Mouse (Mus musculus): ENCODE data around the gene Elfn2. TPM values are rescaled to one million over a fixed set of nuclear protein-coding genes. Genes with fewer than 3 reads are reported as not detected.

The Elfn2 gene
- polyA plus RNA-seq, 1 experiment from 2014 or later: not detected

GRCm38 (mm10) chr15:78715856-78716255, 2.7 kb downstream of the Elfn2 start:
- H3K9me3 ChIP-seq: no peaks in the 10 kb centered on the region
- H3K36me3 ChIP-seq: no peaks in the 10 kb centered on the region
- H3K27me3 ChIP-seq (ENCODE audit: insufficient read depth, poor library complexity, severe bottlenecking): peaks cover 99% of the 10 kb centered on the region
- H3K27ac ChIP-seq: no peak overlapping the region
- no peak for DNase-seq (ENCODE audit: low spot score)
- no peak overlapping the region for H3K4me3 ChIP-seq
- peaks cover 38% of the 10 kb centered on the region for H3K4me1 ChIP-seq
- 33% methylated on average over 5 of the region's 5 CpGs for WGBS

- 78% methylated on average over 7 of the region's 7 CpGs for WGBS
- H3K36me3 ChIP-seq: no peaks in the 10 kb centered on the region
- no peaks in the 10 kb centered on the region for H3K9me3 ChIP-seq
- peaks cover 97% of the 10 kb centered on the region for H3K27me3 ChIP-seq (ENCODE audit: insufficient read depth, poor library complexity, severe bottlenecking)
- H3K4me3 ChIP-seq: no peak overlapping the region
- no peak overlapping the region for H3K27ac ChIP-seq
- peaks cover 21% of the 10 kb centered on the region for H3K4me1 ChIP-seq
- no peak for DNase-seq (ENCODE audit: low spot score)
These were observed 4.8 kb downstream of the Elfn2 start for GRCm38 (mm10) chr15:78713751-78714150.

- DNase-seq (ENCODE audit: low spot score): no peak
- peak overlapping the region; percentile 44 for H3K4me3 ChIP-seq
These were observed 6.0 kb downstream of the Elfn2 start for GRCm38 (mm10) chr15:78712335-78713258.

GRCm38 (mm10) chr15:78711935-78712334, 6.6 kb downstream of the Elfn2 start:
- H3K36me3 ChIP-seq: no peaks in the 10 kb centered on the region
- no peaks in the 10 kb centered on the region for H3K9me3 ChIP-seq
- peaks cover 92% of the 10 kb centered on the region for H3K27me3 ChIP-seq (ENCODE audit: insufficient read depth, poor library complexity, severe bottlenecking)
- no peak overlapping the region for H3K27ac ChIP-seq
- H3K4me3 ChIP-seq: no peak overlapping the region
- 66% methylated on average over 7 of the region's 7 CpGs for WGBS
- DNase-seq (ENCODE audit: low spot score): no peak
- H3K4me1 ChIP-seq: peaks cover 12% of the 10 kb centered on the region

More at GRCm38 (mm10) chr15:78712335-78713258, 6.0 kb downstream of the Elfn2 start:
- 8% methylated on average over 53 of the region's 53 CpGs for WGBS
- H3K27me3 ChIP-seq (ENCODE audit: insufficient read depth, poor library complexity, severe bottlenecking): peaks cover 97% of the 10 kb centered on the region
- no peak overlapping the region for H3K27ac ChIP-seq
- H3K36me3 ChIP-seq: no peaks in the 10 kb centered on the region
- no peaks in the 10 kb centered on the region for H3K9me3 ChIP-seq
- peaks cover 13% of the 10 kb centered on the region for H3K4me1 ChIP-seq

- no peaks in the 10 kb centered on the region for H3K9me3 ChIP-seq
- peaks cover 82% of the 10 kb centered on the region for H3K27me3 ChIP-seq (ENCODE audit: insufficient read depth, poor library complexity, severe bottlenecking)
- H3K36me3 ChIP-seq: no peaks in the 10 kb centered on the region
- no peak for DNase-seq (ENCODE audit: low spot score)
- WGBS: 55% methylated on average over 6 of the region's 6 CpGs
- peaks cover 9% of the 10 kb centered on the region for H3K4me1 ChIP-seq
- H3K4me3 ChIP-seq: no peak overlapping the region
- H3K27ac ChIP-seq: no peak overlapping the region
These were observed 7.9 kb downstream of the Elfn2 start for GRCm38 (mm10) chr15:78710634-78711033.

- H3K27ac ChIP-seq: no peak overlapping the region
- H3K4me3 ChIP-seq: no peak overlapping the region
- no peaks in the 10 kb centered on the region for H3K9me3 ChIP-seq
- WGBS: 29% methylated on average over 7 of the region's 7 CpGs
- no peaks in the 10 kb centered on the region for H3K36me3 ChIP-seq
- H3K4me1 ChIP-seq: peaks cover 9% of the 10 kb centered on the region
- no peak for DNase-seq (ENCODE audit: low spot score)
- peaks cover 80% of the 10 kb centered on the region for H3K27me3 ChIP-seq (ENCODE audit: insufficient read depth, poor library complexity, severe bottlenecking)
These were observed 8.8 kb downstream of the Elfn2 start for GRCm38 (mm10) chr15:78709767-78710166.

GRCm38 (mm10) chr15:78706630-78707029, 11.9 kb downstream of the Elfn2 start:
- 58% methylated on average over 3 of the region's 3 CpGs for WGBS
- Histone ChIP-seq H3K27ac (no peak overlapping the region), H3K4me1 (peaks cover 17% of the 10 kb centered on the region), H3K27me3 (ENCODE audit: insufficient read depth, poor library complexity, severe bottlenecking) (peaks cover 64% of the 10 kb centered on the region), H3K9me3 (no peaks in the 10 kb centered on the region), H3K4me3 (no peak overlapping the region), H3K36me3 (no peaks in the 10 kb centered on the region)
- DNase-seq (ENCODE audit: low spot score): no peak

GRCm38 (mm10) chr15:78704824-78705223, 13.7 kb downstream of the Elfn2 start:
- WGBS: 64% methylated on average over 4 of the region's 4 CpGs
- H3K4me3 ChIP-seq: no peak overlapping the region
- H3K36me3 ChIP-seq: no peaks in the 10 kb centered on the region
- peaks cover 17% of the 10 kb centered on the region for H3K4me1 ChIP-seq
- no peak for DNase-seq (ENCODE audit: low spot score)
- H3K9me3 ChIP-seq: no peaks in the 10 kb centered on the region
- H3K27me3 ChIP-seq (ENCODE audit: insufficient read depth, poor library complexity, severe bottlenecking): peaks cover 62% of the 10 kb centered on the region
- no peak overlapping the region for H3K27ac ChIP-seq

- Histone ChIP-seq H3K4me1 (peaks cover 17% of the 10 kb centered on the region), H3K36me3 (no peaks in the 10 kb centered on the region), H3K27ac (no peak overlapping the region), H3K9me3 (no peaks in the 10 kb centered on the region), H3K27me3 (ENCODE audit: insufficient read depth, poor library complexity, severe bottlenecking) (peaks cover 64% of the 10 kb centered on the region), H3K4me3 (no peak overlapping the region)
- WGBS: 83% methylated on average over 3 of the region's 3 CpGs
- DNase-seq (ENCODE audit: low spot score): no peak
These were observed 14.6 kb downstream of the Elfn2 start for GRCm38 (mm10) chr15:78704007-78704406.

- WGBS: 77% methylated on average over 2 of the region's 2 CpGs
- no peaks in the 10 kb centered on the region for H3K9me3 ChIP-seq
- peaks cover 80% of the 10 kb centered on the region for H3K27me3 ChIP-seq (ENCODE audit: insufficient read depth, poor library complexity, severe bottlenecking)
- H3K4me3 ChIP-seq: no peak overlapping the region
- H3K27ac ChIP-seq: no peak overlapping the region
- DNase-seq (ENCODE audit: low spot score): no peak
- peaks cover 17% of the 10 kb centered on the region for H3K4me1 ChIP-seq
- no peaks in the 10 kb centered on the region for H3K36me3 ChIP-seq
These were observed 18.2 kb downstream of the Elfn2 start for GRCm38 (mm10) chr15:78700420-78700819.

- Histone ChIP-seq H3K4me1 (peaks cover 17% of the 10 kb centered on the region), H3K9me3 (no peaks in the 10 kb centered on the region), H3K4me3 (no peak overlapping the region), H3K36me3 (no peaks in the 10 kb centered on the region), H3K27ac (no peak overlapping the region), H3K27me3 (ENCODE audit: insufficient read depth, poor library complexity, severe bottlenecking) (peaks cover 82% of the 10 kb centered on the region)
- DNase-seq (ENCODE audit: low spot score): no peak
- 59% methylated on average over 3 of the region's 3 CpGs for WGBS
These were observed 19.1 kb downstream of the Elfn2 start for GRCm38 (mm10) chr15:78699513-78699912.

GRCm38 (mm10) chr15:78698491-78699135, 20.0 kb downstream of the Elfn2 start:
- H3K4me3 ChIP-seq: no peak overlapping the region
- H3K36me3 ChIP-seq: no peaks in the 10 kb centered on the region
- no peak overlapping the region for H3K27ac ChIP-seq
- peaks cover 11% of the 10 kb centered on the region for H3K4me1 ChIP-seq
- H3K9me3 ChIP-seq: no peaks in the 10 kb centered on the region
- WGBS: 75% methylated on average over 13 of the region's 13 CpGs
- peaks cover 90% of the 10 kb centered on the region for H3K27me3 ChIP-seq (ENCODE audit: insufficient read depth, poor library complexity, severe bottlenecking)
- DNase-seq (ENCODE audit: low spot score): no peak

- H3K27ac ChIP-seq: no peak overlapping the region
- WGBS: 63% methylated on average over 5 of the region's 5 CpGs
- H3K36me3 ChIP-seq: no peaks in the 10 kb centered on the region
- H3K9me3 ChIP-seq: no peaks in the 10 kb centered on the region
- DNase-seq (ENCODE audit: low spot score): no peak
- H3K27me3 ChIP-seq (ENCODE audit: insufficient read depth, poor library complexity, severe bottlenecking): peaks cover 91% of the 10 kb centered on the region
- H3K4me3 ChIP-seq: no peak overlapping the region
- H3K4me1 ChIP-seq: peaks cover 5% of the 10 kb centered on the region
These were observed 20.5 kb downstream of the Elfn2 start for GRCm38 (mm10) chr15:78698084-78698483.

Measured in heart, embryonic 10.5 days (tissue).